Mouse (Mus musculus) CD4-positive, CD25-positive, alpha-beta regulatory T cell, adult 4 months (primary cell): ENCODE measurements around the gene Cmbl. TPM values are rescaled to one million over a fixed set of nuclear protein-coding genes. Genes with fewer than 3 reads are reported as not detected.

Experiments
- ATAC-seq: one replicate; pipeline ENCODE4 v1.8.0; 2017
- polyA plus RNA-seq, 2 experiments: library from polyadenylated mRNA; unstranded; fragments of 100-300 nt; shearing (Covaris generic); gene quantifications; one replicate each; pipeline ENCODE4 v1.2.1; 2017

Gene Cmbl
- polyA plus RNA-seq, 2 experiments from 2014 or later, result not detected

DNA sequence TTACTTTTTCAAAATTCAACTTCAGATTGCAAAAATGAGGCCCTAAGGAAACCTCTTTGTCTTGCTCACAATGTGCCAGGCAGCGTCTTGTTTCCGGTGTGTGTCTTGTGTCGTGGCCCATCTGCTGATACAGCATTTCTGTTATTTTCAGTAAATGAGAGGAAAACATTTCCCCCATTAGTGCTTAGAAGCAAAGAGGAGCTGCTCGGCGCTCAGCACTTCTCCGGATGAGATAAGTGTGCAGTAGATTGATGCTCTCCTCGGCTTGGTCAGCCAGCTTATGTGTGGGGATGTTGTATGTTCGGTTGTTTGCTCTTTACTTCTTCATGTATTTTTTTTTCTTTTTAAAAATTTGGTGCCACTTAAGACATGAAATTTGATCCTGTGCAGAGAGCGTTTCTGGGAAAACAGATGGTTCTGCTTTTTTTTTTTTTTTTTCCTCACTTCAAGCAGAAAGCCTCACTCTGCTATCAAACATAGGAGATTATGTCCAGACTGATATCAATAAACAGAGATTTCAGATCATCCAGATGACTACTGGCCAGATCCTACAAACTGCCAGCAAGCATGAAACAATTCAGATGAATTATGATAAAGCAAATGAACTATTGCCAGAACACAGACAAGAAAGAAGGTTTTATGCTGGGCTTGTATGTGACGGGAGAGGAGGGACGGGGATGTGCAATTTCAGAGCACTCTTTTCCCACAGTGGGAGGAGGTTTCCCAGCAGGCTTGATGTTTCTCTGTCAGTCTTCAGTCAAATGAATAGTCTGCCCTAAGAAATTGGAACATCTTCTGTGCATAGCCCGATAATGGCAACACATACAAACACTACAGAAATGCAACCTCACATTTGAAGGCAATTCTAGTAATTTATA, 62.3 kb downstream of the Cmbl start:
- ATAC-seq, result no peak

DNA sequence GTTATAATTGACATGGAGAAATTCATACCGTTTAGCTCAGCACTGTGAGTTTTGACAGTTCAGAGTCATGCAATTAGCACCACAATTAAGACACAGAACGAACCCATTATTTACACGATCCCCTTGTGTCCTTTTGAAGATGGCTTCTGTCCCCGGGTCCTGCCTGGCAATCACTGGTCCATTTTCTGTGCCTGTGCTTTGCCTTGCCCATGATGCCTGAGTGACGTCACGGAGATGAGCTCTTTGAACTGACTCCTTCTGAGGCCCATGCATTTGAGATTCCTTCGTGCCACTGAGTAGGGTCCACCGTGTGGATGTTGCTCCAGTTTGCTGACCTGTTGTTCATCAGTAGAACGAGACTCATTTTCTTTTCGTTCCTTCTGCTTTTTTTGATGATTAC, 63.0 kb downstream of the Cmbl start:
- ATAC-seq, result no peak

GRCm38 (mm10) chr15:31629556-31629955, 64.4 kb downstream of the Cmbl start:
- no peak for ATAC-seq

DNA sequence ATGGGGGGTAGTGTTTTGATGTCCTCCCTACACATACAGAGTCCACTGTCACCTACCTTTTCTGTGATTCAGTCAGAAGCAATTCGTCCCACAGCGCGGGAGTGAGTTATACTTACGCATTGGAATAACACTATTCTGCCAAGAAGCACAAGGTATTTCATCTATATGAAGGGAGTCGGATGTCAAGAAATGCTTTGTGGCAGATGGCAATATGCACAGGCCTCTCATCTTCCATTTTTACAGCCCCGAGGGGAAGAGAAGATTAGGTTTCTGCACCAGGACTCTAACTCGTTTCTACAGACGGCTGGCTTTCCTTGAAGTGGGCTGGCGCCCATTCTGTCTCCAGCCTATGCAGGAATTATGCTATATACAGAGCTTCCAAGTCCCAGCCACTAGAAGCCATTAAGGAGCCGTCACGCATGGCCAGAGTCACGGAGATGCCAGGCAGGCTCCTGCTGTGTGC, 66.2 kb downstream of the Cmbl start:
- ATAC-seq, result no peak

DNA sequence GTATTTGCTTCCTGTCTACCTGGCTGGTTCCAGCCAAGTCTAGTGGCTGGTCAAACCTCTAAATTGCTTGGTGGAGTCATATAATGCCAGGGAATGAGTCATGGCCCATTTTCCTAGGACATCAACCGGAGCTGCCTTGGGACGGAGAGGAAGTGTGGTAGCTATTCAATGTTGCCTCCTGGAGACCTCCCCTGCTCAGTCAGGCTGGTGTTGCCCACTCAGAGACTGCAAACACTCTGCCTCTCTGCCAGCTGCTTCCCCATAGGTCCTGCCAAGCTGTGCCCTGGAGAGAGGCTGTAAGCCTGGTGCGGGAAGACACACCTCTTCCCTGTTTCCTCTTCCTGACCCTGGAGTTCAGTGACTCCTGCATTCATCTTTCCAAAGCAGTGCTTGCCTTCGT, 67.3 kb downstream of the Cmbl start:
- no peak for ATAC-seq

DNA sequence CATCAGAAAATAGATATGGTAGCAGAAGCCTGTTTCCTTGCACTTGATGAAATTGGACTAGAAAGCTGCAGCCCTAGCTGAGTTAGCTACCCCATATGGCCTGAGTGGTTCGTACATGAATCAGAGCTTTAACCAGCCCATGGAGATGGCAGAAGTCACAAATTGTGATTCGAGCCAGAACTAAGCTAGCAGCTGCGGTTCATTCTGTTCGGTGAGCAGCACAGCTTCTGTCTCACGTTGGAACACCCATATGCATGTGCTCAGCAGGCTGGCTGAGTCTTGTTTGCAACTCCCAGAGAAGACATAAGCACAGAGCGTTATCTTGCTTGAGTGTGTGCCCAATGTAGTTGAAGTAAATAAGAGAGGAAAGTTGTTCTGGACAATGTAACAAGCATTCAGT, 69.4 kb downstream of the Cmbl start:
- ATAC-seq, result no peak

GRCm38 (mm10) chr15:31636091-31636595, 71.0 kb downstream of the Cmbl start:
- no peak for ATAC-seq

Other genes starting within 250 kb of the Cmbl start
- not detected for gene Ankrd33b, start 197.7 kb upstream of the Cmbl start, polyA plus RNA-seq
- 1 to 10 TPM in 1 of 2 experiments, not detected in 1; 1.0 TPM for gene Ropn1l, start 111.7 kb upstream of the Cmbl start, polyA plus RNA-seq
- gene March6, start 34.3 kb upstream of the Cmbl start, polyA plus RNA-seq, result 10 to 100 TPM; 24.4 to 26.2 TPM
- gene Cct5, start 36.4 kb downstream of the Cmbl start, polyA plus RNA-seq, result 100 to 1,000 TPM; 419 to 459 TPM
- 10 to 100 TPM; 25.9 to 32.2 TPM for gene Fam173b, start 36.5 kb downstream of the Cmbl start, polyA plus RNA-seq